21 mouse cellular contexts compared by ENCODE assay signal in the genomic region with DNA sequence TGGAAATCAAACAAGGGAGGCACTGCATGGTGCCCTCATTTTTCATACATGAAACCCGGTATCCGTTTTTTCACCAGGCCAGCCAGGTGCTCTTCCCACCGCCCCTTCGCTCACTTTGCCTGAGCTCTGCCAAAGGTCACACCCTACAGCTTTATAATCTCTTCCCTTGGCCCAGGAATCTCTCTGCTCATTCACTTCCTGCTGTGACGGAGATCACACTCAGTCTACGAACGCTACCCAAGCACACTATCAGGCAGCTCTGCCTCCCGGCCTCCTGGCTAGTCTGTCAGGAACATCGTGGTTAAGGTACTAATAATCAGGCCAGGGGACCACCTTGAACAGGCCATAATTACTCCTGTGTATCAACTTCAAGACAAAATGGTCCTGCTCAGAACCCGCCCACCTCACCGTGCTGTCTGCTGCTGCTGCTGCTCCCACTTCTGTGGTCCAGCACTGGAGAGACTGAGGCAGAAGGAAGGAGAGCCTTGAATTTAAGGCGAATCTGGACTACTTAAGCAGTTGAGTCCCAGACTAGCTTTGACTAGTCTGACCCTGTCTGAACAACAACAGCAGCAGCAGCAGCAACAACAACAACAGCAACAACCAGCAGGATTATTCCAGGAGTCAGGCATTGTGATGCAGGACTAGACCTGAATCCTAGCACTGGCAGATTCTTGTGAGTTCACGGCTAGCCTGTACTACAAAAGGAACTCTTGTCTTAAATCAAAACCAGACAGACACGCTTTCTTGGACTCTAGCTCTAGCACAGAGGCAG.
DNase-seq lines count a peak whose midpoint lies in the region; ATAC-seq lines count a peak whose summit lies in the region.
"Had no signal": no experiment of that assay in that cellular context is flagged by ENCODE, and none has a peak within 500 bp of the region (broad histone marks: within the 10 kb centered on the region; RNA-seq: fewer than 3 reads in every experiment).

No protein-coding gene starts in this region.

- no peaks in the 10 kb centered on the region for H3K27me3 ChIP-seq in forebrain, embryonic 10.5 days (ENCODE audit: poor library complexity, severe bottlenecking)
- no peaks in the 10 kb centered on the region for H3K27me3 ChIP-seq in forebrain, embryonic 12.5 days
- H3K27me3 ChIP-seq in heart, embryonic 16.5 days (ENCODE audit: control insufficient read depth, insufficient read depth, low read length): no peaks in the 10 kb centered on the region
- no peaks in the 10 kb centered on the region for H3K27me3 ChIP-seq in intestine, embryonic 15.5 days (replicated peaks)
- H3K27me3 ChIP-seq in midbrain, embryonic 11.5 days (ENCODE audit: control insufficient read depth, insufficient read depth, low read length): no peaks in the 10 kb centered on the region
- H3K27me3 ChIP-seq: embryonic facial prominence, embryonic 12.5 days; hindbrain, embryonic 15.5 days; midbrain, embryonic 12.5 days had no signal

- peaks cover 7% of the 10 kb centered on the region; the same call in 1 of the 2 replicates for H3K9me3 ChIP-seq in forebrain, embryonic 10.5 days
- peaks cover 6% of the 10 kb centered on the region; the same call in 1 of the 2 replicates for H3K9me3 ChIP-seq in forebrain, embryonic 12.5 days
- H3K9me3 ChIP-seq in heart, embryonic 16.5 days (replicated peaks; ENCODE audit: control insufficient read depth, low read length): no peaks in the 10 kb centered on the region
- H3K9me3 ChIP-seq in intestine, embryonic 15.5 days: no peaks in the 10 kb centered on the region
- H3K9me3 ChIP-seq in midbrain, embryonic 11.5 days (ENCODE audit: control insufficient read depth, low read length): no peaks in the 10 kb centered on the region
- H3K9me3 ChIP-seq: hindbrain, embryonic 15.5 days; limb, embryonic 10.5 days had no signal

- 43% methylated on average over 14 of the region's 14 CpGs for WGBS in forebrain, embryonic 10.5 days
- WGBS in forebrain, embryonic 12.5 days: 59% methylated on average over 14 of the region's 14 CpGs
- WGBS in heart, embryonic 16.5 days: 38% methylated on average over 14 of the region's 14 CpGs
- WGBS in intestine, embryonic 15.5 days: 48% methylated on average over 14 of the region's 14 CpGs
- 52% methylated on average over 14 of the region's 14 CpGs for WGBS in midbrain, embryonic 11.5 days

- no peak overlapping the region for H3K4me2 ChIP-seq in forebrain, embryonic 12.5 days
- H3K4me2 ChIP-seq in heart, embryonic 16.5 days (ENCODE audit: low read depth, low read length): no peak overlapping the region
- peak overlapping the region; percentile 26 for H3K4me2 ChIP-seq in intestine, embryonic 15.5 days (replicated peaks)
- H3K4me2 ChIP-seq in midbrain, embryonic 11.5 days: no peak overlapping the region
- H3K4me2 ChIP-seq: embryonic facial prominence, embryonic 12.5 days; hindbrain, embryonic 15.5 days; liver, embryonic 11.5 days; midbrain, embryonic 12.5 days had no signal

- H3K4me1 ChIP-seq in forebrain, embryonic 10.5 days: peaks cover 17% of the 10 kb centered on the region
- H3K4me1 ChIP-seq in forebrain, embryonic 12.5 days: peaks cover 7% of the 10 kb centered on the region; the same call in 1 of the 2 replicates
- H3K4me1 ChIP-seq in heart, embryonic 16.5 days (ENCODE audit: control insufficient read depth, insufficient read depth, low read length): peaks cover 33% of the 10 kb centered on the region
- peaks cover 9% of the 10 kb centered on the region for H3K4me1 ChIP-seq in intestine, embryonic 15.5 days (replicated peaks)
- H3K4me1 ChIP-seq in midbrain, embryonic 11.5 days (ENCODE audit: control insufficient read depth, insufficient read depth, low read length): no peaks in the 10 kb centered on the region
- H3K4me1 ChIP-seq: hindbrain, embryonic 15.5 days had no signal

- H3K36me3 ChIP-seq in forebrain, embryonic 10.5 days (replicated peaks): peaks cover 55% of the 10 kb centered on the region
- H3K36me3 ChIP-seq in forebrain, embryonic 12.5 days (replicated peaks): peaks cover 17% of the 10 kb centered on the region
- peaks cover 11% of the 10 kb centered on the region; the same call in 1 of the 2 replicates for H3K36me3 ChIP-seq in heart, embryonic 16.5 days (ENCODE audit: control insufficient read depth, insufficient read depth)
- H3K36me3 ChIP-seq in intestine, embryonic 15.5 days: no peaks in the 10 kb centered on the region
- H3K36me3 ChIP-seq in midbrain, embryonic 11.5 days (ENCODE audit: control insufficient read depth, insufficient read depth, low read length): peaks cover 4% of the 10 kb centered on the region; the same call in 1 of the 2 replicates
- H3K36me3 ChIP-seq: hindbrain, embryonic 15.5 days had no signal

- DNase-seq in forebrain, embryonic 10.5 days (ENCODE audit: extremely low spot score, low spot score): no peak
- no peak for DNase-seq in heart, adult 9 months (ENCODE audit: low spot score in 2 of 2)
- no peak for DNase-seq in left cerebral cortex, adult 18-20 months (ENCODE audit: low spot score in 2 of 2)
- DNase-seq in midbrain, embryonic 11.5 days (ENCODE audit: low spot score, missing footprints): no peak
- no peak for DNase-seq in layer of hippocampus, postnatal 10 days (ENCODE audit: low spot score in 2 of 2)
- DNase-seq: adrenal gland, adult 2 months; forebrain, postnatal 0 days; kidney, adult 2 months; kidney, postnatal 25 days; layer of hippocampus, adult 9-11 months; lung, adult 2 months; lung, postnatal 4 days; right cerebral cortex, postnatal 14 days had no signal

- ATAC-seq in forebrain, embryonic 12.5 days (ENCODE audit: low FRiP score): no peak
- no peak for ATAC-seq in heart, embryonic 16.5 days (replicated peaks; ENCODE audit: extremely low read depth, insufficient read depth, low FRiP score)
- ATAC-seq in intestine, embryonic 15.5 days: peak; percentile 74
- no peak for ATAC-seq in midbrain, embryonic 11.5 days (ENCODE audit: low FRiP score)
- ATAC-seq: forebrain, postnatal 0 days had no signal

- H3K27ac ChIP-seq in forebrain, embryonic 10.5 days: 0 out of 2 replicates have a peak overlapping the region, but pooled peaks have one; percentile 11
- no peak overlapping the region for H3K27ac ChIP-seq in forebrain, embryonic 12.5 days
- H3K27ac ChIP-seq in heart, embryonic 16.5 days (ENCODE audit: low read length): peak overlapping the region; percentile 4
- H3K27ac ChIP-seq in intestine, embryonic 15.5 days: peak overlapping the region; percentile 82
- no peak overlapping the region for H3K27ac ChIP-seq in midbrain, embryonic 11.5 days (ENCODE audit: low read depth, low read length)
- H3K27ac ChIP-seq: embryonic facial prominence, embryonic 12.5 days; hindbrain, embryonic 15.5 days; limb, embryonic 10.5 days; midbrain, embryonic 12.5 days had no signal

- no peak overlapping the region for H3K4me3 ChIP-seq in forebrain, embryonic 10.5 days
- no peak overlapping the region for H3K4me3 ChIP-seq in forebrain, embryonic 12.5 days (replicated peaks)
- no peak overlapping the region for H3K4me3 ChIP-seq in heart, embryonic 16.5 days (ENCODE audit: low read length)
- H3K4me3 ChIP-seq in intestine, embryonic 15.5 days (replicated peaks): no peak overlapping the region
- no peak overlapping the region for H3K4me3 ChIP-seq in midbrain, embryonic 11.5 days (ENCODE audit: low read depth, low read length)
- H3K4me3 ChIP-seq: embryonic facial prominence, embryonic 12.5 days; hindbrain, embryonic 15.5 days; limb, embryonic 10.5 days; midbrain, embryonic 12.5 days had no signal

- H3K9ac ChIP-seq in forebrain, embryonic 12.5 days: no peak overlapping the region
- H3K9ac ChIP-seq in heart, embryonic 16.5 days (ENCODE audit: low read length): no peak overlapping the region
- H3K9ac ChIP-seq in intestine, embryonic 15.5 days: no peak overlapping the region
- H3K9ac ChIP-seq in midbrain, embryonic 11.5 days (ENCODE audit: low read length): no peak overlapping the region
- H3K9ac ChIP-seq: embryonic facial prominence, embryonic 12.5 days; forebrain, postnatal 0 days; hindbrain, embryonic 15.5 days; midbrain, embryonic 12.5 days had no signal

Comparison
In these comparisons a context has a peak if more than half of its experiments do, and no peak if none do; other contexts are left out.
1. H3K27ac ChIP-seq: peak in forebrain, embryonic 10.5 days (single experiment), heart, embryonic 16.5 days (single experiment) and intestine, embryonic 15.5 days (single experiment); none in forebrain, embryonic 12.5 days (single experiment) and midbrain, embryonic 11.5 days (single experiment).